Mouse (Mus musculus) liver, adult 2 months (tissue): ENCODE measurements at regions not wholly inside any gene's neighbourhood (a gene's known extent, or its start where the extent isn't known, plus 50 kb on each side); places are given as distances from the start of the nearest gene placed in this dataset.
"Not testable (repeated sequence)": the region's sequence is repeated elsewhere in the genome, so short reads cannot be mapped to it uniquely, and the experiment has no call there.

Experiments
- CTCF ChIP-seq: fragments of 200-500 bp; IDR thresholded peaks from 2 replicates; pipeline ENCODE4 v1.5.1; 2011; ENCODE audit warnings: low read depth, low read length, control low read depth
- POLR2A ChIP-seq: fragments of 200-500 bp; IDR thresholded peaks from 2 replicates; pipeline ENCODE4 v1.6.1; 2011; ENCODE audit warnings: low read length, control low read depth; ENCODE audit not compliant: insufficient read depth; ENCODE audit errors: extremely low read depth

GRCm38 (mm10) chr6:3874826-3875225 lies 110.3 kb upstream of the Calcr start:
- not testable (repeated sequence) for TF ChIP-seq CTCF, POLR2A
